Mouse (Mus musculus) forebrain, embryonic 14.5 days (tissue): Measurements from ENCODE around the gene Ostf1. TPM values are rescaled to one million over a fixed set of nuclear protein-coding genes. Genes with fewer than 3 reads are reported as not detected.

Experiments
- ATAC-seq: fragments of 200-750 bp; cut with Nextera tagmentation; 2 replicates; pipeline ENCODE4 v1.8.0; 2017; ENCODE audit warnings: mild to moderate bottlenecking, moderate library complexity
- DNase-seq: peaks from one replicate; pipeline ENCODE4 v3.0.0-alpha.2; 2015; ENCODE audit warnings: low spot score
- H3K27ac ChIP-seq: fragments of 300-500 bp; sonication (generic); 2 replicates; pipeline ENCODE4 v1.5.1; 2014; ENCODE audit warnings: low read depth, mild to moderate bottlenecking, control low read depth, low read length, moderate library complexity
- H3K27me3 ChIP-seq: fragments of 300-500 bp; sonication (generic); replicated peaks from 2 replicates; pipeline ENCODE4 v1.6.1; 2014; ENCODE audit warnings: low read length, control low read depth, mixed read lengths; ENCODE audit not compliant: control insufficient read depth, insufficient read depth
- H3K36me3 ChIP-seq: fragments of 300-500 bp; sonication (generic); 2 replicates; pipeline ENCODE4 v1.6.1; 2014; ENCODE audit warnings: low read length, control low read depth; ENCODE audit not compliant: control insufficient read depth, insufficient read depth
- H3K4me1 ChIP-seq: fragments of 300-500 bp; sonication (generic); 2 replicates; pipeline ENCODE4 v1.6.1; 2014; ENCODE audit warnings: antibody characterized with exemption, low read length, control low read depth; ENCODE audit not compliant: control insufficient read depth, insufficient read depth
- H3K4me2 ChIP-seq: fragments of 300-500 bp; sonication (generic); 2 replicates; pipeline ENCODE4 v1.6.1; 2014; ENCODE audit warnings: mild to moderate bottlenecking, control low read depth, low read length
- H3K4me3 ChIP-seq: fragments of 300-500 bp; sonication (generic); 2 replicates; pipeline ENCODE4 v1.5.1; 2014; ENCODE audit warnings: low read depth, low read length, control low read depth
- H3K9ac ChIP-seq: fragments of 300-500 bp; sonication (generic); 2 replicates; pipeline ENCODE4 v1.6.1; 2014; ENCODE audit warnings: mild to moderate bottlenecking, low read length, control low read depth, moderate library complexity
- H3K9me3 ChIP-seq: fragments of 300-500 bp; sonication (generic); replicated peaks from 2 replicates; pipeline ENCODE4 v1.6.1; 2016; ENCODE audit warnings: low read length, control low read depth, mixed read lengths; ENCODE audit not compliant: control insufficient read depth
- WGBS: fragments of 180-500 bp; shearing (Covaris S2); extraction: QIAGEN DNeasy Blood & Tissue Kit; methylation state at CpG from one replicate; pipeline ENCODE4 v1.1.7; 2014; 5-methylcytosine and 5-hydroxymethylcytosine counted together
- polyA plus RNA-seq: library from polyadenylated mRNA; unstranded; fragments of >200 nt; fragmentation: Nextera tagmentation; extraction: Ambion mirVana; gene quantifications from 2 replicates; pipeline ENCODE4 v1.2.1, GENCODE M21; 2014

Gene Ostf1
- polyA plus RNA-seq, 1 experiment from 2014 or later = 40.6 TPM

- Histone ChIP-seq H3K4me2 (no peak overlapping the region), H3K36me3 (no peaks in the 10 kb centered on the region), H3K4me1 (no peaks in the 10 kb centered on the region), H3K9ac (no peak overlapping the region), H3K9me3 (no peaks in the 10 kb centered on the region), H3K27me3 (no peaks in the 10 kb centered on the region), H3K27ac (no peak overlapping the region), H3K4me3 (no peak overlapping the region)
- DNase-seq (no peak), ATAC-seq (no peak)
- 85% methylated on average over 5 of the region's 5 CpGs for WGBS
Observed at GRCm38 (mm10) chr19:18577348-18577747, 54.3 kb downstream of the Ostf1 start.

- Histone ChIP-seq H3K27me3 (no peaks in the 10 kb centered on the region), H3K4me3 (no peak overlapping the region), H3K9me3 (no peaks in the 10 kb centered on the region), H3K27ac (no peak overlapping the region), H3K9ac (no peak overlapping the region), H3K4me2 (no peak overlapping the region), H3K4me1 (no peaks in the 10 kb centered on the region), H3K36me3 (no peaks in the 10 kb centered on the region)
- DNase-seq = no peak
- 95% methylated on average over 3 of the region's 3 CpGs for whole genome bisulfite sequencing
- ATAC-seq = no peak
Observed at GRCm38 (mm10) chr19:18575891-18576290, 55.7 kb downstream of the Ostf1 start.

GRCm38 (mm10) chr19:18573907-18574306, 57.7 kb downstream of the Ostf1 start:
- no peaks in the 10 kb centered on the region for H3K27me3 ChIP-seq
- H3K4me1 ChIP-seq = no peaks in the 10 kb centered on the region
- H3K27ac ChIP-seq = no peak overlapping the region
- H3K4me3 ChIP-seq = no peak overlapping the region
- 89% methylated on average over 5 of the region's 5 CpGs for WGBS
- ATAC-seq (no peak), DNase-seq (no peak)
- no peaks in the 10 kb centered on the region for H3K36me3 ChIP-seq
- no peaks in the 10 kb centered on the region for H3K9me3 ChIP-seq
- H3K9ac ChIP-seq = no peak overlapping the region
- H3K4me2 ChIP-seq = no peak overlapping the region

- H3K4me2 ChIP-seq = no peak overlapping the region
- H3K36me3 ChIP-seq = no peaks in the 10 kb centered on the region
- WGBS = 87% methylated on average over 3 of the region's 3 CpGs
- DNase-seq (no peak), ATAC-seq (no peak)
- no peak overlapping the region for H3K27ac ChIP-seq
- no peaks in the 10 kb centered on the region for H3K9me3 ChIP-seq
- H3K4me3 ChIP-seq = no peak overlapping the region
- H3K4me1 ChIP-seq = no peaks in the 10 kb centered on the region
- H3K9ac ChIP-seq = no peak overlapping the region
- no peaks in the 10 kb centered on the region for H3K27me3 ChIP-seq
Observed at GRCm38 (mm10) chr19:18573443-18573842, 58.2 kb downstream of the Ostf1 start.

- no peak overlapping the region for H3K4me2 ChIP-seq
- H3K4me1 ChIP-seq = no peaks in the 10 kb centered on the region
- no peak overlapping the region for H3K9ac ChIP-seq
- H3K36me3 ChIP-seq = no peaks in the 10 kb centered on the region
- no peak overlapping the region for H3K27ac ChIP-seq
- DNase-seq (no peak), ATAC-seq (no peak)
- no peaks in the 10 kb centered on the region for H3K9me3 ChIP-seq
- no peak overlapping the region for H3K4me3 ChIP-seq
- H3K27me3 ChIP-seq = no peaks in the 10 kb centered on the region
- 87% methylated on average over 1 of the region's 1 CpGs for WGBS
Observed at GRCm38 (mm10) chr19:18569496-18569895, 62.1 kb downstream of the Ostf1 start.

GRCm38 (mm10) chr19:18568828-18569430, 62.7 kb downstream of the Ostf1 start:
- ATAC-seq (no peak), DNase-seq (no peak)
- Histone ChIP-seq H3K4me3 (no peak overlapping the region), H3K36me3 (no peaks in the 10 kb centered on the region), H3K27me3 (no peaks in the 10 kb centered on the region), H3K9me3 (no peaks in the 10 kb centered on the region), H3K27ac (no peak overlapping the region), H3K4me2 (no peak overlapping the region), H3K4me1 (no peaks in the 10 kb centered on the region), H3K9ac (no peak overlapping the region)
- WGBS = 88% methylated on average over 3 of the region's 3 CpGs

- ATAC-seq = no peak
- WGBS = 88% methylated on average over 12 of the region's 12 CpGs
Observed at GRCm38 (mm10) chr19:18567936-18568827, 63.4 kb downstream of the Ostf1 start.

GRCm38 (mm10) chr19:18567501-18567900, 64.1 kb downstream of the Ostf1 start:
- ATAC-seq = no peak
- 78% methylated on average over 11 of the region's 11 CpGs for WGBS
- DNase-seq = no peak

More at GRCm38 (mm10) chr19:18567936-18568827, 63.4 kb downstream of the Ostf1 start:
- no peaks in the 10 kb centered on the region for H3K4me1 ChIP-seq
- no peak overlapping the region for H3K27ac ChIP-seq
- H3K9ac ChIP-seq = no peak overlapping the region
- no peaks in the 10 kb centered on the region for H3K27me3 ChIP-seq
- H3K9me3 ChIP-seq = no peaks in the 10 kb centered on the region
- H3K4me2 ChIP-seq = no peak overlapping the region
- no peak for DNase-seq
- H3K36me3 ChIP-seq = no peaks in the 10 kb centered on the region
- no peak overlapping the region for H3K4me3 ChIP-seq

GRCm38 (mm10) chr19:18557708-18558107, 73.9 kb downstream of the Ostf1 start:
- Histone ChIP-seq H3K9me3 (no peaks in the 10 kb centered on the region), H3K27ac (no peak overlapping the region), H3K9ac (no peak overlapping the region), H3K4me3 (no peak overlapping the region), H3K27me3 (no peaks in the 10 kb centered on the region), H3K36me3 (no peaks in the 10 kb centered on the region), H3K4me2 (no peak overlapping the region), H3K4me1 (no peaks in the 10 kb centered on the region)
- ATAC-seq = no peak
- peak; percentile 16 for DNase-seq
- 88% methylated on average over 1 of the region's 1 CpGs for WGBS

More at GRCm38 (mm10) chr19:18567501-18567900, 64.1 kb downstream of the Ostf1 start:
- no peaks in the 10 kb centered on the region for H3K4me1 ChIP-seq
- H3K9ac ChIP-seq = no peak overlapping the region
- H3K27me3 ChIP-seq = no peaks in the 10 kb centered on the region
- no peak overlapping the region for H3K4me3 ChIP-seq
- H3K27ac ChIP-seq = no peak overlapping the region
- no peaks in the 10 kb centered on the region for H3K9me3 ChIP-seq
- H3K36me3 ChIP-seq = no peaks in the 10 kb centered on the region
- H3K4me2 ChIP-seq = no peak overlapping the region
